Mouse (Mus musculus) heart, postnatal 0 days (tissue): ENCODE data around the gene Shroom1. TPM values are rescaled to one million over a fixed set of nuclear protein-coding genes. Genes with fewer than 3 reads are reported as not detected.
"Not testable (repeated sequence)": the region's sequence is repeated elsewhere in the genome, so short reads cannot be mapped to it uniquely, and the experiment has no call there.

ENCODE experiments used
- ATAC-seq: fragments of 200-750 bp; cut with Nextera tagmentation; 2 replicates; pipeline ENCODE4 v1.8.0; 2017; ENCODE audit warnings: low read depth, moderate number of reproducible peaks, moderate library complexity; ENCODE audit not compliant: insufficient read depth
- DNase-seq: peaks from one replicate; pipeline ENCODE4 v3.0.0-alpha.2; 2016; ENCODE audit warnings: low spot score
- H3K27ac ChIP-seq: fragments of 300-500 bp; sonication (generic); 2 replicates; pipeline ENCODE4 v1.5.1; 2014; ENCODE audit warnings: low read depth, mild to moderate bottlenecking
- H3K27me3 ChIP-seq: fragments of 300-500 bp; sonication (generic); 2 replicates; pipeline ENCODE4 v1.6.1; 2014; ENCODE audit warnings: low read length, mixed read lengths; ENCODE audit not compliant: control insufficient read depth, insufficient read depth
- H3K36me3 ChIP-seq: fragments of 300-500 bp; sonication (generic); replicated peaks from 2 replicates; pipeline ENCODE4 v1.6.1; 2014; ENCODE audit warnings: low read length, mixed read lengths; ENCODE audit not compliant: control insufficient read depth, insufficient read depth
- H3K4me1 ChIP-seq: fragments of 300-500 bp; sonication (generic); 2 replicates; pipeline ENCODE4 v1.6.1; 2014; ENCODE audit warnings: antibody characterized with exemption; ENCODE audit not compliant: control insufficient read depth, insufficient read depth
- H3K4me2 ChIP-seq: fragments of 300-500 bp; sonication (generic); 2 replicates; pipeline ENCODE4 v1.6.1; 2014; ENCODE audit warnings: low read depth, mild to moderate bottlenecking, low read length, moderate library complexity
- H3K4me3 ChIP-seq: fragments of 300-500 bp; sonication (generic); 2 replicates; pipeline ENCODE4 v1.5.1; 2014; ENCODE audit warnings: low read depth, low read length
- H3K9ac ChIP-seq: fragments of 300-500 bp; sonication (generic); replicated peaks from 2 replicates; pipeline ENCODE4 v1.6.1; 2014; ENCODE audit warnings: low read depth, low read length, mixed read lengths
- H3K9me3 ChIP-seq: fragments of 300-500 bp; sonication (generic); replicated peaks from 2 replicates; pipeline ENCODE4 v1.6.1; 2016; ENCODE audit warnings: low read length; ENCODE audit not compliant: control insufficient read depth
- CTCF ChIP-seq: IDR thresholded peaks from 2 replicates; pipeline ENCODE4 v1.5.1; 2016; ENCODE audit warnings: antibody characterized with exemption, control low read depth, low read depth
- EP300 ChIP-seq: IDR thresholded peaks from 2 replicates; pipeline ENCODE4 v1.6.1; 2016; ENCODE audit warnings: antibody characterized with exemption, low read depth
- WGBS: fragments of 180-500 bp; shearing (Covaris S2); extraction: QIAGEN DNeasy Blood & Tissue Kit; methylation state at CpG from one replicate; pipeline ENCODE4 v1.1.7; 2014; 5-methylcytosine and 5-hydroxymethylcytosine counted together
- polyA plus RNA-seq: library from polyadenylated mRNA; unstranded; fragments of >200 nt; fragmentation: Nextera tagmentation; extraction: Ambion mirVana; gene quantifications from 2 replicates; pipeline ENCODE4 v1.2.1, GENCODE M21; 2015
- total RNA-seq: library from RNA; depleted of rRNA; stranded (reverse); fragments of >200 nt; gene quantifications from 2 replicates; pipeline ENCODE4 v1.2.3, GENCODE M21; 2014; ENCODE audit warnings: low replicate concordance

The Shroom1 gene
- total and polyA plus RNA-seq, 2 experiments from 2014 or later, result 0.40 to 2.9 TPM

DNA sequence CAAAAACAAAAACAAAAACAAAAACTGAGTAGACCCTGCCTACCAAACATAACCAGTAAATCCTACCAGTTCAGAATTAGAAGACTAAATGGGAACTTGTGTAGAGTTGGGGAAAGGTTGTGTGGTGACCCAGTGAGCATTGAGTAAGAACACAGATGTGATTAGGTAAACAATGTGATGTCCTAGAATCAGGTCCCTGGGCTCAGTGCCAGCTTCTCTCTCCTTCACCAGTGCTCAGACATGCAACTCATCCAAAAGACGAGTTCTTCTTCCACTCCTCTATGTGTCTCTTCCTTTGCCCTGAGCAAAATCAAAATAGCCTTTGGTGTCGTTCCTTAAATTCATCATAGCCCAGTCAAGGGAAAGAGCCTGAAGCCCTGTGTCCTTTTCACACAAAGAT is 32.2 kb upstream of the Shroom1 start:
- TF ChIP-seq CTCF, result no peak
- TF ChIP-seq EP300, result no peak
- no peak overlapping the region for H3K27ac ChIP-seq
- no peaks in the 10 kb centered on the region for H3K4me1 ChIP-seq
- no peak overlapping the region for H3K9ac ChIP-seq
- no peaks in the 10 kb centered on the region for H3K27me3 ChIP-seq
- no peak for DNase-seq
- H3K4me3 ChIP-seq, result no peak overlapping the region
- H3K9me3 ChIP-seq, result no peaks in the 10 kb centered on the region
- ATAC-seq, result no peak
- peaks cover 24% of the 10 kb centered on the region for H3K36me3 ChIP-seq
- H3K4me2 ChIP-seq, result no peak overlapping the region
- WGBS, result 47% methylated on average over 2 of the region's 2 CpGs

DNA sequence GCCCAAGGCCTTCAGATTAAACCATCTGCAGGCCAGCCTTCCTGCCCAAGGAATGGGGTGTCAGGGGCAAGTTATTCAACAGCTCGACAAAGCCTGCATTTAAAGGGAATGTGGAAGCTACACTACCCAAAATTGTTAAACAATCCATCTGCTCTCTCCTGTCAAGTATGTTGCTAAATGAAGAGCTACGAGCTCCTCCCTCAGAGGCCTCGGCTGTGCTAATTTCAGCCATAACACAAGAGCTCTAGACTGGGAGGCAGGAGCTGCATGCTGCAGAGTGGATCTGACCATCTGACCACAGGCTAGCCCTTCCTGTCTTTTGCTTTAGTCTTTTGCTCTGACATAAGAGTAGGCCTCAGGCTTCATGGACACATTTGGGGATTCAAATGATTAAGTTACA is 31.8 kb upstream of the Shroom1 start:
- Histone ChIP-seq H3K27ac (no peak overlapping the region), H3K4me2 (no peak overlapping the region), H3K4me3 (no peak overlapping the region), H3K9me3 (no peaks in the 10 kb centered on the region), H3K4me1 (no peaks in the 10 kb centered on the region), H3K36me3 (peaks cover 20% of the 10 kb centered on the region), H3K27me3 (no peaks in the 10 kb centered on the region), H3K9ac (no peak overlapping the region)
- no peak for ATAC-seq
- DNase-seq, result no peak
- TF ChIP-seq CTCF, result no peak
- no peak for TF ChIP-seq EP300
- 31% methylated on average over 3 of the region's 3 CpGs for WGBS

DNA sequence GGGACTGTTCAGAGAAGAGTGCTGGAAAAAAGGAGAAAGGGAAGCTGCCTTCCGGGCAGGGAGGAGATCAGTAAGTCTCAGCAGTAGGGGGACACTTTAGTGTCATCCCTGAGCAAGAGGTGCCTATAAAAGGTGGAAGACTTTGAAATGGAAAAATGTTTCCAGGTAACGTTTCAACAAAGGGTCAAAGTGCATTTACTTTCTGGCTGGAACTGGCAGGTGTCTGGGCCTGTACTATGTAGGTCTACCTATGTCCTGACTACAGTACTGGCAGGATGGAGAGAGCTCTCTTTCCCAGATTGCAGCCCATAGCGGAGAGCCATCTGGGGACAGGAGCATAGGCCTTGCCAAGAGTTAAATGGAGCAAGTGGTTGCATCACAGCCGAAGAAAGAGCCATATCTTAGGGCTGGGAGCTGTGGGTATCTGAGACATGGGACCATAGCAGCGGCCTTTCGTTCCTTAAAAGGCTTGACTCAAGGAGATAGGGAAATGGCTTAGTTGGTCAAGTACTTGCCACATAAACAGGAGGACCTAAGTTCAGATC is 31.2 kb upstream of the Shroom1 start:
- Histone ChIP-seq H3K27me3 (no peaks in the 10 kb centered on the region), H3K27ac (no peak overlapping the region), H3K9me3 (no peaks in the 10 kb centered on the region), H3K4me1 (no peaks in the 10 kb centered on the region), H3K4me2 (no peak overlapping the region), H3K36me3 (peaks cover 17% of the 10 kb centered on the region), H3K4me3 (no peak overlapping the region), H3K9ac (no peak overlapping the region)
- TF ChIP-seq EP300 (no peak), CTCF (no peak)
- DNase-seq, result no peak
- ATAC-seq, result no peak
- WGBS, result 71% methylated on average over 6 of the region's 6 CpGs

DNA sequence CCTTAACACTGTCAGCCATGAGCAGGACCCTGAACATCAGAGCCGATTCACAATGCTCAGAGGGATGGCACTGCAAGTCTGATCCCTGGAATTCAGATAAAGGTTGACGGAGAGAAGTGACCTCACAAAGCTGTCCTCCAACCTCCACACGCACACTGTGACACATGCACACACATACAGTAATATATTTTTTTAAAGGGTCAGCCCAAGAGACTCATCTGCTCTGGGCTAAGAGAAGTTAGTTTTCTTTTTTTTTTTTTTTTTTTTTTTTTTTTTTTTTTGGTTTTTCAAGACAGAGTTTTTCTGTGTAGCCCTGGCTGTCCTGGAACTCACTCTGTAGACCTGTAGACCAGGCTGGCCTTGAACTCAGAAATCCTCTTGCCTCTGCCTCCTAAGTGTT is 30.1 kb upstream of the Shroom1 start:
- H3K27me3 ChIP-seq, H3K4me2 ChIP-seq, H3K36me3 ChIP-seq, H3K9me3 ChIP-seq, H3K4me1 ChIP-seq, H3K4me3 ChIP-seq, ATAC-seq, H3K27ac ChIP-seq, H3K9ac ChIP-seq, DNase-seq: not testable (repeated sequence)
- 41% methylated on average over 3 of the region's 3 CpGs for WGBS

DNA sequence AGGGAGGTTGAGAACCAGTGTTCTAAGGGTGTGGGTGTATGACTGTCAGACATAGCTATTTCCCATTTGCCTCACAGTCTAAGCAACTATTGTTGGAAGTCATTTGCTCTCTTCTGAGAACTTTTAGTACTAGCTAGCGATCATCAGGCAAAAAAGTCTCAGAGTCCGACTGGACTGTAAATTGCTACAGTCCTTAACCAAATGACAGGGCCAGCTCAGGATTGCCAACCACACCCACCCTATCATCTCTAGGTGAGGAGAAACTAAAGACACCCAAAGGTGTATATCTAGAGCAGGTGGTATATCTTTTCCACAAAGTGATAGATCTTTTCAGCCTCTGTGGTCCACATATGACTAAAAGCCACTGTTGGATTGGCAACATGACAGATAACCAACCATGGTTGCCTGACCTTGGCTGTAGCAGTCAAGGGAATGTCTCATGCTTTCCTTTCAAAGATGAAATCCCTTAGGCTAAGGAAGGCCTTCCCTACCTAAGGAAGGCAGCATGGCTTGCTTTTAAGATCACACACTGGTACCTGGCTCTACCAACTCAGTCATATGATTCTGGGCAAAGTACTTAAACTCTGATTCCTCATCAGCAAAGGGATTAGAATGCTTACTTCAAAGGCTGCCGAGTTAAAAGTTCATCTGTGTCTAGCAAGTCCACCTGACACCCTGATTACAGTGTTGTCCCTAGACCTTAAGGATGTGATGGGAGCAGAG is 28.9 kb upstream of the Shroom1 start:
- Histone ChIP-seq H3K4me3 (no peak overlapping the region), H3K4me1 (no peaks in the 10 kb centered on the region), H3K27me3 (no peaks in the 10 kb centered on the region), H3K9ac (no peak overlapping the region), H3K9me3 (no peaks in the 10 kb centered on the region), H3K36me3 (peaks cover 7% of the 10 kb centered on the region), H3K27ac (no peak overlapping the region), H3K4me2 (no peak overlapping the region)
- ATAC-seq (no peak), DNase-seq (no peak)
- TF ChIP-seq CTCF (no peak), EP300 (no peak)
- whole genome bisulfite sequencing, result 88% methylated on average over 3 of the region's 3 CpGs

DNA sequence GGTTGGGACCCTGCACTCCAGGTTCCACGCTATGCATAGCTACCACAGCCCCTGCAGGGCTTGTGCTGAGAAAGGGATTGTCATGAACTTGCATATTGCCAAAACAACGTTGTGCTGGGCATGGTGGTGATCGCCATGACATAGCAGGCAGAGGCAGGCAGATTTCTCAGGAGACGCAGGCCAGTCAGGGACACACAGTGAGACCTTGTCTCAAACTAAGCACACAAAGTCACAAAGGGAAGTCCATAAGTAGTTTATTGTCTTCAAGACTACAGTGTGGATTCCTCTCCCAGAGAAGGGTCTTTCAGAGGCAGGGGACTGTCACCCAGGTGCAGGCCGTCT is 28.3 kb upstream of the Shroom1 start:
- Histone ChIP-seq H3K9me3 (no peaks in the 10 kb centered on the region), H3K4me2 (no peak overlapping the region), H3K27me3 (no peaks in the 10 kb centered on the region), H3K4me3 (no peak overlapping the region), H3K36me3 (peaks cover 7% of the 10 kb centered on the region), H3K4me1 (no peaks in the 10 kb centered on the region), H3K27ac (no peak overlapping the region), H3K9ac (no peak overlapping the region)
- WGBS, result 92% methylated on average over 5 of the region's 5 CpGs
- DNase-seq, result no peak
- no peak for ATAC-seq
- no peak for TF ChIP-seq CTCF
- TF ChIP-seq EP300, result no peak
